ENCODE assay signal across 9 mouse cellular contexts in genomic region chr7:139969348-139970130, GRCm38 (mm10). TPM values are rescaled to one million over a fixed set of nuclear protein-coding genes. Genes with fewer than 3 reads are reported as not detected.
DNase-seq lines count a peak whose midpoint lies in the region; ATAC-seq lines count a peak whose summit lies in the region.
"Had no signal": no experiment of that assay in that cellular context is flagged by ENCODE, and none has a peak within 500 bp of the region (broad histone marks: within the 10 kb centered on the region; RNA-seq: fewer than 3 reads in every experiment).

No protein-coding gene starts in this region.

- ATAC-seq in megakaryocyte-erythroid progenitor cell, adult 5-6 weeks (replicated peaks; ENCODE audit: low FRiP score, low TSS enrichment, poor library complexity, severe bottlenecking), result peak; percentile 55
- ATAC-seq in inflammation-experienced regulatory T-cells, adult 6 months, result no peak

- DNase-seq in CD4-positive helper T cell, adult 2 months (ENCODE audit: low read depth, low spot score), result peak; percentile 85
- peak; percentile 84 for DNase-seq in MN1 (ENCODE audit: low spot score)
- peak; percentile 81 to 91 for DNase-seq in cerebellum, postnatal 4 days (ENCODE audit: low spot score in 2 of 2)
- peak; percentile 87 for DNase-seq in gastrocnemius, postnatal 10 days
- DNase-seq in layer of hippocampus, postnatal 25 days (ENCODE audit: extremely low spot score in 1 of 2, low spot score in 1 of 2), result peak; percentile 78 to 98
- peak; percentile 55 for DNase-seq in spleen, adult 12 weeks (ENCODE audit: low spot score)

RNA-seq across cellular contexts. Expression of gene 6430531B16Rik, which starts 9.0 kb away (rescaled TPM):
- not detected for total RNA-seq in gastrocnemius, postnatal 10 days (2021)
- 1 to 10 TPM; 1.0 to 1.4 TPM for total RNA-seq in layer of hippocampus, postnatal 25 days (2021)
- total RNA-seq in megakaryocyte-erythroid progenitor cell, adult 5-6 weeks (2014; fragmentation: Nextera tagmentation), result not detected in 2 replicates
- 1.0 TPM in 1 of 2 replicates, not detected in the other for total RNA-seq in megakaryocyte-erythroid progenitor cell, adult 5-6 weeks (2017)
- polyA plus RNA-seq in inflammation-experienced regulatory T-cells, adult 6 months (2017; shearing (Covaris generic)), result 1 to 10 TPM in 2 of 3 experiments, under 1 TPM in 1; 0.66 to 1.5 (median 1.0) TPM
- polyA plus RNA-seq: liver, embryonic 16.5 days had no signal

RNA-seq across cellular contexts. Expression of gene Adam8, which starts 22.8 kb away (rescaled TPM):
- 1 to 10 TPM in 1 of 2 experiments, under 1 TPM in 1; 0.35 to 1.1 TPM for total RNA-seq in gastrocnemius, postnatal 10 days (2021)
- total RNA-seq in layer of hippocampus, postnatal 25 days (2021), result 1 to 10 TPM; 3.3 to 3.4 TPM
- 1.5 and 4.5 TPM in 2 replicates for total RNA-seq in megakaryocyte-erythroid progenitor cell, adult 5-6 weeks (2014; fragmentation: Nextera tagmentation)
- 0.34 and 2.6 TPM in 2 replicates for total RNA-seq in megakaryocyte-erythroid progenitor cell, adult 5-6 weeks (2017)
- polyA plus RNA-seq in inflammation-experienced regulatory T-cells, adult 6 months (2017; shearing (Covaris generic)), result 10 to 100 TPM in 2 of 3 experiments, 1 to 10 TPM in 1; 8.8 to 59.4 (median 13.1) TPM

RNA-seq across cellular contexts. Expression of gene Utf1, which starts 25.9 kb away (rescaled TPM):
- total RNA-seq in gastrocnemius, postnatal 10 days (2021), result not detected
- total RNA-seq in layer of hippocampus, postnatal 25 days (2021), result not detected
- not detected in 2 replicates for total RNA-seq in megakaryocyte-erythroid progenitor cell, adult 5-6 weeks (2014; fragmentation: Nextera tagmentation)
- not detected in 2 replicates for total RNA-seq in megakaryocyte-erythroid progenitor cell, adult 5-6 weeks (2017)
- 1 to 10 TPM; 3.3 to 5.0 (median 3.6) TPM for polyA plus RNA-seq in inflammation-experienced regulatory T-cells, adult 6 months (2017; shearing (Covaris generic))
- polyA plus RNA-seq: liver, embryonic 16.5 days had no signal
